Mouse (Mus musculus) kidney, embryonic 14.5 days (tissue): ENCODE results near the gene Anapc10. TPM values are rescaled to one million over a fixed set of nuclear protein-coding genes. Genes with fewer than 3 reads are reported as not detected.
"Not testable (repeated sequence)": the region's sequence is repeated elsewhere in the genome, so short reads cannot be mapped to it uniquely, and the experiment has no call there.

Experiments
- ATAC-seq: fragments of 200-750 bp; cut with Nextera tagmentation; 2 replicates; pipeline ENCODE4 v1.8.0; 2017; ENCODE audit warnings: moderate number of reproducible peaks, mild to moderate bottlenecking, moderate TSS enrichment, moderate library complexity; ENCODE audit not compliant: low FRiP score, low TSS enrichment
- H3K27ac ChIP-seq: fragments of 300-500 bp; sonication (generic); 2 replicates; pipeline ENCODE4 v1.5.1; 2014; ENCODE audit warnings: low read depth, mild to moderate bottlenecking, low read length, moderate library complexity, mixed read lengths
- H3K27me3 ChIP-seq: fragments of 300-500 bp; sonication (generic); 2 replicates; pipeline ENCODE4 v1.6.1; 2014; ENCODE audit warnings: mild to moderate bottlenecking, low read length; ENCODE audit not compliant: control insufficient read depth, insufficient read depth
- H3K36me3 ChIP-seq: fragments of 300-500 bp; sonication (generic); 2 replicates; pipeline ENCODE4 v1.6.1; 2014; ENCODE audit warnings: low read length, mixed read lengths; ENCODE audit not compliant: control insufficient read depth, insufficient read depth
- H3K4me1 ChIP-seq: fragments of 300-500 bp; sonication (generic); 2 replicates; pipeline ENCODE4 v1.6.1; 2014; ENCODE audit warnings: low read length, mixed read lengths; ENCODE audit not compliant: control insufficient read depth, insufficient read depth
- H3K4me2 ChIP-seq: fragments of 300-500 bp; sonication (generic); replicated peaks from 2 replicates; pipeline ENCODE4 v1.6.1; 2014; ENCODE audit warnings: low read depth, mild to moderate bottlenecking, low read length
- H3K4me3 ChIP-seq: fragments of 300-500 bp; sonication (generic); 2 replicates; pipeline ENCODE4 v1.5.1; 2014; ENCODE audit warnings: mild to moderate bottlenecking, low read length
- H3K9ac ChIP-seq: fragments of 300-500 bp; sonication (generic); 2 replicates; pipeline ENCODE4 v1.6.1; 2014; ENCODE audit warnings: low read depth, mild to moderate bottlenecking, low read length, moderate library complexity
- H3K9me3 ChIP-seq: fragments of 300-500 bp; sonication (generic); 2 replicates; pipeline ENCODE4 v1.6.1; 2016; ENCODE audit warnings: low read length; ENCODE audit not compliant: control insufficient read depth
- WGBS: fragments of 180-500 bp; shearing (Covaris S2); extraction: QIAGEN DNeasy Blood & Tissue Kit; methylation state at CpG from one replicate; pipeline ENCODE4 v1.1.7; 2014; 5-methylcytosine and 5-hydroxymethylcytosine counted together
- polyA plus RNA-seq: library from polyadenylated mRNA; unstranded; fragments of >200 nt; fragmentation: Nextera tagmentation; extraction: Ambion mirVana; gene quantifications from 2 replicates; pipeline ENCODE4 v1.2.1, GENCODE M21; 2014

Gene Anapc10
- polyA plus RNA-seq, 1 experiment from 2014 or later = 38.4 TPM

DNA sequence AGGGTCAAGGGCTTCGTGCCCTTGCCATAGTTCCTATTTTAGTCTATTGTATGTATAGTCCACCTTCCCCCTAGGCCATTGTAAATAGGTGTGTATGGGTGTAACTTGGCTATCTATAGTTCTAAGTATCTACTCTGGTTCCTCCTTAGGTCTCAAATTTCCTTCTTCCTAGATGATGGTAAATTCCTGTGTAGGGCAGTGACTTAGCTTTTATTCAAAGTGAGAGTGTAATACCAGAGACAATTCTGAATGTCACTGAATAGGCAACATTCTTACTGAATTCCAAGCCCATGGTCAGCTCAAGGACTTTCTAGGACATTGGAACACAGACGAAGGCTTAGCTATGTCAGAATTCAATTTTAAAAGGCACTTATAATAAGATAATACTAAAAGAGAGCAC, 83.3 kb downstream of the Anapc10 start:
- H3K9me3 ChIP-seq, H3K9ac ChIP-seq, H3K4me2 ChIP-seq, H3K4me3 ChIP-seq, H3K36me3 ChIP-seq, H3K27ac ChIP-seq, H3K27me3 ChIP-seq, H3K4me1 ChIP-seq, ATAC-seq: not testable (repeated sequence)
- WGBS = 82% methylated on average over 2 of the region's 2 CpGs

- WGBS = 61% methylated on average over 7 of the region's 7 CpGs
- Histone ChIP-seq H3K9me3 (no peaks in the 10 kb centered on the region), H3K4me1 (no peaks in the 10 kb centered on the region), H3K36me3 (no peaks in the 10 kb centered on the region), H3K27me3 (no peaks in the 10 kb centered on the region), H3K4me3 (no peak overlapping the region), H3K27ac (no peak overlapping the region), H3K9ac (no peak overlapping the region), H3K4me2 (no peak overlapping the region)
- ATAC-seq = no peak
Observed at GRCm38 (mm10) chr8:79796690-79797089, 85.1 kb downstream of the Anapc10 start.

DNA sequence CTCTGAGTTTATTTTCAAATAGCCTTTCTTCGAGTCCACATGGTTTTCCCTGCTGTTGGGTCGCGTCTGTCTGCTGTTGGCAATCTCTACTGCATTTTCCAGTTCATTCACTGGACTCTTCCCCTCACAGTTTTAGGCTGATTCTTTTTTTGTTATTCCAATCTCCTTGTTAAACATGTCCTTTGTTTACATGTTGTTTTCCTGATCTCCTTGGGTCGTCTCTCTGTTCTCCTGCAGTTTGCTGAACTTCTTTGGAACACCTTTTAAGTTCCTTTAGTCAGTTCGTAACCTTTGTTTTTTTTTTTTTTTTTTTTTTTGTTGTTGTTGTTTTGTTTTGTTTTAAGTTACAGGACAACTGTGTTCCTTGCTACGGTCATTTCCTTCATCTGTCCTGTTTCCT, 92.9 kb downstream of the Anapc10 start:
- Histone ChIP-seq H3K4me1 (no peaks in the 10 kb centered on the region), H3K36me3 (no peaks in the 10 kb centered on the region), H3K4me3 (no peak overlapping the region), H3K4me2 (no peak overlapping the region), H3K9ac (no peak overlapping the region), H3K27ac (no peak overlapping the region), H3K9me3 (no peaks in the 10 kb centered on the region), H3K27me3 (no peaks in the 10 kb centered on the region)
- WGBS = 86% methylated on average over 6 of the region's 6 CpGs
- ATAC-seq = no peak

DNA sequence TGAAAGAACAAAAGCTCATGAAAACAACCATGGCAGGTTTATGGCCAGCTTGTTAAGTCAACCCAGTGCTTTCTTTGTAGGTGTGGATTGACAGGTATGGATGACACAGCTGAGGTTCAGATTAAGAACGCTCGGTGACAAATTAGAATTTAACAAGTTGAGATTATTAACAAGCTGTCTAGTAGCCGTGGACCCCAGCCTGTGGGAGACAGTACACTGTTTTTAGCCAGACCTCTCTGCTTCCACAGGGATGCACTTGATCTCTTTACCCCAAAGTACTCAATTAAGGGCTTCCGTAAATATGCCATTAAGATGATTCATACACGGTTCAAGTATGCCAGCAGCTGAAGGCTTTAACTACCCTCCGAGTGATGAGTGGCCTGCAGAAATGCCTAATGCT, 95.4 kb downstream of the Anapc10 start:
- Histone ChIP-seq H3K4me1 (no peaks in the 10 kb centered on the region), H3K4me2 (no peak overlapping the region), H3K4me3 (no peak overlapping the region), H3K27me3 (no peaks in the 10 kb centered on the region), H3K36me3 (no peaks in the 10 kb centered on the region), H3K9ac (no peak overlapping the region), H3K9me3 (no peaks in the 10 kb centered on the region), H3K27ac (no peak overlapping the region)
- ATAC-seq = no peak
- 17% methylated on average over 6 of the region's 6 CpGs for WGBS

GRCm38 (mm10) chr8:79826534-79826933, 114.9 kb downstream of the Anapc10 start:
- no peak overlapping the region for H3K4me2 ChIP-seq
- no peak overlapping the region for H3K4me3 ChIP-seq
- ATAC-seq = no peak

More at GRCm38 (mm10) chr8:79826534-79826933, 114.9 kb downstream of the Anapc10 start:
- Histone ChIP-seq H3K36me3 (no peaks in the 10 kb centered on the region), H3K27ac (no peak overlapping the region), H3K27me3 (no peaks in the 10 kb centered on the region), H3K9ac (no peak overlapping the region), H3K9me3 (no peaks in the 10 kb centered on the region), H3K4me1 (no peaks in the 10 kb centered on the region)
- 79% methylated on average over 5 of the region's 5 CpGs for WGBS

Other genes with a start within 250 kb of the Anapc10 start
- gene Otud4, start 72.2 kb upstream of the Anapc10 start, polyA plus RNA-seq = 17.6 and 30.9 TPM in 2 replicates
- gene Abce1, start 80 bp upstream of the Anapc10 start, polyA plus RNA-seq = 66.4 and 127 TPM in 2 replicates